Mouse (Mus musculus) CH12.LX (cell line): ENCODE data around the gene Nfe2l2.

Experiments
- CTCF ChIP-seq, 2 experiments: IDR thresholded peaks in 1 of 2; conservative IDR thresholded peaks in 1 of 2; 2 replicates each; pipeline ENCODE4 v1.5.1; 2011 to 2012; ENCODE audit warnings: low read depth in 2 of 2, low read length in 2 of 2, improper control_type of control experiment in 1 of 2, inconsistent platforms in 1 of 2, mild to moderate bottlenecking in 1 of 2, moderate library complexity in 1 of 2
- KAT2A ChIP-seq: IDR thresholded peaks from 2 replicates; pipeline ENCODE4 v1.6.1; 2012; ENCODE audit warnings: low read length, improper control_type of control experiment, inconsistent platforms; ENCODE audit not compliant: insufficient replicate concordance

DNA sequence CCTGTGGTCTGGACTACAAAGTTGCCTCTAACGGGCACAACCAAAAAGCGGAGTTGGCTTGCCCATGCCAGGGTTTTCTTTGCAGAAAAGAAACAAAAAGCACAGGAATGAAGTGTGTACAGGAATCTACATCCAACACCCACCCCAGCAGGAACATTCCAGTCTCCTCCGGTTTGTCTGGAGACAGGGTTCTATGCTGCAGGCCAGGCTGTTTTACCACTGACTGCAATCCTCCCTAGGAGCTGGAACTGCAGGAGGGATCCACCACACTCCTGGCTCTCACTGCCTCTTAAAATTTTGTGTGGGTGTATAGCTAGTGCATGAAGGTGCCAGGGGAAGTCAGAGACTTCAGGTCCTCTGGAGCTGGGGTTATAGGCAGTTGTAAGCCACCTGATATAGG lies 5.6 kb downstream of the Nfe2l2 start:
- no peak for TF ChIP-seq CTCF (conservative IDR thresholded peaks at IDR 0.05 in 1 of 2, IDR thresholded peaks at IDR 0.05 in 1 of 2; ENCODE audit: low read depth in 2 of 2, low read length in 2 of 2)
- TF ChIP-seq KAT2A = no peak
